Mouse (Mus musculus) forebrain, embryonic 15.5 days (tissue): ENCODE data around the gene Txnrd2. TPM values are rescaled to one million over a fixed set of nuclear protein-coding genes. Genes with fewer than 3 reads are reported as not detected.

Experiments
- ATAC-seq: fragments of 200-750 bp; cut with Nextera tagmentation; replicated peaks from 2 replicates; pipeline ENCODE4 v1.8.0; 2017; ENCODE audit warnings: mild to moderate bottlenecking, moderate TSS enrichment, moderate library complexity
- H3K27ac ChIP-seq: fragments of 300-500 bp; sonication (generic); replicated peaks from 2 replicates; pipeline ENCODE4 v1.5.1; 2015; ENCODE audit warnings: mild to moderate bottlenecking, inconsistent platforms
- H3K27me3 ChIP-seq: fragments of 300-500 bp; sonication (generic); 2 replicates; pipeline ENCODE4 v1.6.1; 2015; ENCODE audit warnings: inconsistent platforms
- H3K36me3 ChIP-seq: fragments of 300-500 bp; sonication (generic); 2 replicates; pipeline ENCODE4 v1.6.1; 2015; ENCODE audit warnings: mild to moderate bottlenecking, inconsistent platforms
- H3K4me1 ChIP-seq: fragments of 300-500 bp; sonication (generic); 2 replicates; pipeline ENCODE4 v1.6.1; 2015; ENCODE audit warnings: inconsistent platforms
- H3K4me2 ChIP-seq: fragments of 300-500 bp; sonication (generic); replicated peaks from 2 replicates; pipeline ENCODE4 v1.6.1; 2015; ENCODE audit warnings: mild to moderate bottlenecking, inconsistent platforms
- H3K4me3 ChIP-seq: fragments of 300-500 bp; sonication (generic); 2 replicates; pipeline ENCODE4 v1.5.1; 2015; ENCODE audit warnings: mild to moderate bottlenecking, inconsistent platforms
- H3K9ac ChIP-seq: fragments of 300-500 bp; sonication (generic); replicated peaks from 2 replicates; pipeline ENCODE4 v1.6.1; 2015; ENCODE audit warnings: mild to moderate bottlenecking, inconsistent platforms
- H3K9me3 ChIP-seq: fragments of 300-500 bp; sonication (generic); 2 replicates; pipeline ENCODE4 v1.6.1; 2016; ENCODE audit warnings: inconsistent platforms
- WGBS: fragments of 180-500 bp; shearing (Covaris S2); methylation state at CpG from one replicate; pipeline ENCODE4 v1.1.7; 2015; ENCODE audit warnings: mixed read lengths; 5-methylcytosine and 5-hydroxymethylcytosine counted together
- polyA plus RNA-seq: library from polyadenylated mRNA; unstranded; fragments of >200 nt; fragmentation: Nextera tagmentation; extraction: Ambion mirVana; gene quantifications from 2 replicates; pipeline ENCODE4 v1.2.1, GENCODE M21; 2015

The Txnrd2 gene
- polyA plus RNA-seq, 1 experiment from 2014 or later: 26.3 TPM

- peaks cover 50% of the 10 kb centered on the region for H3K4me1 ChIP-seq
- no peaks in the 10 kb centered on the region for H3K27me3 ChIP-seq
- H3K9me3 ChIP-seq: no peaks in the 10 kb centered on the region
- WGBS: 60% methylated on average over 3 of the region's 3 CpGs
- no peak overlapping the region for H3K4me3 ChIP-seq
- ATAC-seq: no peak
- H3K36me3 ChIP-seq: no peaks in the 10 kb centered on the region
- H3K27ac ChIP-seq: no peak overlapping the region
- no peak overlapping the region for H3K9ac ChIP-seq
- H3K4me2 ChIP-seq: no peak overlapping the region
These were observed 39.2 kb upstream of the Txnrd2 start for GRCm38 (mm10) chr16:18386972-18387371.

GRCm38 (mm10) chr16:18387704-18388582 is 38.2 kb upstream of the Txnrd2 start:
- WGBS: 54% methylated on average over 6 of the region's 7 CpGs
- no peaks in the 10 kb centered on the region for H3K27me3 ChIP-seq
- H3K4me3 ChIP-seq: no peak overlapping the region
- no peaks in the 10 kb centered on the region for H3K9me3 ChIP-seq
- H3K27ac ChIP-seq: 0 out of 2 replicates have a peak overlapping the region, but pooled peaks have one; percentile 21
- H3K4me2 ChIP-seq: no peak overlapping the region
- H3K36me3 ChIP-seq: no peaks in the 10 kb centered on the region
- H3K9ac ChIP-seq: 0 out of 2 replicates have a peak overlapping the region, but pooled peaks have one; percentile 15
- H3K4me1 ChIP-seq: peaks cover 52% of the 10 kb centered on the region
- no peak for ATAC-seq

- Histone ChIP-seq H3K4me3 (no peak overlapping the region), H3K4me2 (no peak overlapping the region), H3K4me1 (peaks cover 52% of the 10 kb centered on the region), H3K9ac (no peak overlapping the region), H3K9me3 (no peaks in the 10 kb centered on the region), H3K27ac (0 out of 2 replicates have a peak overlapping the region, but pooled peaks have one; percentile 21), H3K27me3 (no peaks in the 10 kb centered on the region), H3K36me3 (no peaks in the 10 kb centered on the region)
- 85% methylated on average over 14 of the region's 14 CpGs for WGBS
- ATAC-seq: no peak
These were observed 37.4 kb upstream of the Txnrd2 start for GRCm38 (mm10) chr16:18388583-18389435.

GRCm38 (mm10) chr16:18390399-18390798 is 35.8 kb upstream of the Txnrd2 start:
- no peak for ATAC-seq
- H3K4me1 ChIP-seq: peaks cover 58% of the 10 kb centered on the region
- H3K27me3 ChIP-seq: no peaks in the 10 kb centered on the region
- H3K4me2 ChIP-seq: no peak overlapping the region
- no peak overlapping the region for H3K27ac ChIP-seq
- H3K4me3 ChIP-seq: no peak overlapping the region
- H3K9ac ChIP-seq: no peak overlapping the region
- H3K36me3 ChIP-seq: no peaks in the 10 kb centered on the region
- WGBS: 78% methylated on average over 6 of the region's 6 CpGs
- H3K9me3 ChIP-seq: no peaks in the 10 kb centered on the region

- no peak overlapping the region for H3K4me3 ChIP-seq
- no peak overlapping the region for H3K4me2 ChIP-seq
- no peak for ATAC-seq
- H3K27me3 ChIP-seq: no peaks in the 10 kb centered on the region
- H3K36me3 ChIP-seq: no peaks in the 10 kb centered on the region
- H3K9me3 ChIP-seq: no peaks in the 10 kb centered on the region
- H3K9ac ChIP-seq: no peak overlapping the region
- over 99% methylated on average over 3 of the region's 3 CpGs for whole genome bisulfite sequencing
- peaks cover 66% of the 10 kb centered on the region for H3K4me1 ChIP-seq
- no peak overlapping the region for H3K27ac ChIP-seq
These were observed 35.1 kb upstream of the Txnrd2 start for GRCm38 (mm10) chr16:18391127-18391526.

- 0 out of 2 replicates have a peak, but pooled peaks cover under 1% of the 10 kb centered on the region for H3K36me3 ChIP-seq
- H3K27me3 ChIP-seq: no peaks in the 10 kb centered on the region
- H3K4me3 ChIP-seq: no peak overlapping the region
- H3K9me3 ChIP-seq: no peaks in the 10 kb centered on the region
- H3K4me1 ChIP-seq: peaks cover 66% of the 10 kb centered on the region
- 0 out of 2 replicates have a peak overlapping the region, but pooled peaks have one; percentile 94 for H3K4me2 ChIP-seq
- H3K27ac ChIP-seq: no peak overlapping the region; the same call in 1 of the 2 replicates
- ATAC-seq: no peak
- WGBS: 79% methylated on average over 3 of the region's 3 CpGs
- H3K9ac ChIP-seq: no peak overlapping the region
These were observed 34.5 kb upstream of the Txnrd2 start for GRCm38 (mm10) chr16:18391728-18392127.

GRCm38 (mm10) chr16:18392469-18393426 is 33.4 kb upstream of the Txnrd2 start:
- Histone ChIP-seq H3K9ac (peak overlapping the region; percentile 72), H3K36me3 (peaks cover 10% of the 10 kb centered on the region), H3K4me2 (peak overlapping the region; percentile 94), H3K4me1 (peaks cover 57% of the 10 kb centered on the region), H3K4me3 (peak overlapping the region; percentile 64), H3K9me3 (no peaks in the 10 kb centered on the region), H3K27me3 (no peaks in the 10 kb centered on the region), H3K27ac (peak overlapping the region; percentile 83)
- ATAC-seq: peak; percentile 74
- WGBS: under 1% methylated on average over 62 of the region's 63 CpGs

- Histone ChIP-seq H3K4me1 (peaks cover 49% of the 10 kb centered on the region), H3K4me3 (peak overlapping the region; percentile 64), H3K4me2 (peak overlapping the region; percentile 94), H3K27me3 (no peaks in the 10 kb centered on the region), H3K9me3 (no peaks in the 10 kb centered on the region), H3K9ac (peak overlapping the region; percentile 72), H3K36me3 (peaks cover 19% of the 10 kb centered on the region), H3K27ac (peak overlapping the region; percentile 83)
- WGBS: 44% methylated on average over 5 of the region's 5 CpGs
- no peak for ATAC-seq
These were observed 32.6 kb upstream of the Txnrd2 start for GRCm38 (mm10) chr16:18393595-18393994.

- ATAC-seq: no peak
These were observed 32.1 kb upstream of the Txnrd2 start for GRCm38 (mm10) chr16:18394056-18394455.

GRCm38 (mm10) chr16:18394777-18395619 is 31.2 kb upstream of the Txnrd2 start:
- Histone ChIP-seq H3K36me3 (peaks cover 32% of the 10 kb centered on the region), H3K4me3 (no peak overlapping the region), H3K9ac (no peak overlapping the region; the same call in 1 of the 2 replicates), H3K4me2 (peak overlapping the region; percentile 14; the same call in 1 of the 2 replicates), H3K27ac (peak overlapping the region; percentile 65), H3K4me1 (peaks cover 56% of the 10 kb centered on the region), H3K27me3 (no peaks in the 10 kb centered on the region), H3K9me3 (no peaks in the 10 kb centered on the region)
- ATAC-seq: no peak; the same call in 1 of the 2 replicates
- 13% methylated on average over 11 of the region's 11 CpGs for WGBS

More at GRCm38 (mm10) chr16:18394056-18394455, 32.1 kb upstream of the Txnrd2 start:
- WGBS: 45% methylated on average over 3 of the region's 3 CpGs
- Histone ChIP-seq H3K4me3 (peak overlapping the region; percentile 64), H3K27ac (peak overlapping the region; percentile 83; the same call in 1 of the 2 replicates), H3K4me2 (peak overlapping the region; percentile 94), H3K4me1 (peaks cover 47% of the 10 kb centered on the region), H3K27me3 (no peaks in the 10 kb centered on the region), H3K9ac (peak overlapping the region; percentile 72), H3K36me3 (peaks cover 23% of the 10 kb centered on the region), H3K9me3 (no peaks in the 10 kb centered on the region)
